Mouse (Mus musculus) midbrain, embryonic 14.5 days (tissue): ENCODE measurements at regions not wholly inside any gene's neighbourhood (a gene's known extent, or its start where the extent isn't known, plus 50 kb on each side); places are given as distances from the start of the nearest gene placed in this dataset.
"Not testable (repeated sequence)": the region's sequence is repeated elsewhere in the genome, so short reads cannot be mapped to it uniquely, and the experiment has no call there.

ENCODE experiments used
- ATAC-seq: fragments of 200-750 bp; cut with Nextera tagmentation; 2 replicates; pipeline ENCODE4 v1.8.0; 2017; ENCODE audit warnings: moderate number of reproducible peaks, moderate library complexity; ENCODE audit not compliant: low FRiP score, low TSS enrichment
- DNase-seq: peaks from one replicate; pipeline ENCODE4 v3.0.0-alpha.2; 2015
- H3K27ac ChIP-seq: fragments of 300-500 bp; sonication (generic); replicated peaks from 2 replicates; pipeline ENCODE4 v1.5.1; 2014; ENCODE audit warnings: mild to moderate bottlenecking, low read depth, low read length, moderate library complexity
- H3K27me3 ChIP-seq: fragments of 300-500 bp; sonication (generic); 2 replicates; pipeline ENCODE4 v1.6.1; 2014; ENCODE audit warnings: low read length, control low read depth, mixed read lengths; ENCODE audit not compliant: control insufficient read depth, insufficient read depth
- H3K36me3 ChIP-seq: fragments of 300-500 bp; sonication (generic); 2 replicates; pipeline ENCODE4 v1.6.1; 2014; ENCODE audit warnings: low read length, control low read depth; ENCODE audit not compliant: control insufficient read depth, insufficient read depth
- H3K4me1 ChIP-seq: fragments of 300-500 bp; sonication (generic); 2 replicates; pipeline ENCODE4 v1.6.1; 2014; ENCODE audit warnings: mild to moderate bottlenecking, antibody characterized with exemption, low read length, control low read depth; ENCODE audit not compliant: control insufficient read depth, insufficient read depth
- H3K4me2 ChIP-seq: fragments of 300-500 bp; sonication (generic); 2 replicates; pipeline ENCODE4 v1.6.1; 2014; ENCODE audit warnings: mild to moderate bottlenecking, low read length, moderate library complexity
- H3K4me3 ChIP-seq: fragments of 300-500 bp; sonication (generic); replicated peaks from 2 replicates; pipeline ENCODE4 v1.5.1; 2014; ENCODE audit warnings: low read depth, low read length
- H3K9ac ChIP-seq: fragments of 300-500 bp; sonication (generic); replicated peaks from 2 replicates; pipeline ENCODE4 v1.6.1; 2014; ENCODE audit warnings: mild to moderate bottlenecking, low read length, moderate library complexity
- H3K9me3 ChIP-seq: fragments of 300-500 bp; sonication (generic); 2 replicates; pipeline ENCODE4 v1.6.1; 2016; ENCODE audit warnings: low read length, control low read depth, mixed read lengths; ENCODE audit not compliant: control insufficient read depth
- WGBS: fragments of 180-500 bp; shearing (Covaris S2); extraction: QIAGEN DNeasy Blood & Tissue Kit; methylation state at CpG from one replicate; pipeline ENCODE4 v1.1.7; 2014; 5-methylcytosine and 5-hydroxymethylcytosine counted together

- Histone ChIP-seq H3K4me1 (no peaks in the 10 kb centered on the region), H3K4me3 (no peak overlapping the region), H3K36me3 (no peaks in the 10 kb centered on the region), H3K9ac (no peak overlapping the region), H3K9me3 (no peaks in the 10 kb centered on the region), H3K27ac (no peak overlapping the region), H3K4me2 (no peak overlapping the region), H3K27me3 (no peaks in the 10 kb centered on the region)
- ATAC-seq, result no peak
- 53% methylated on average over 1 of the region's 1 CpGs for WGBS
- peak; percentile 2 for DNase-seq
Observed at GRCm38 (mm10) chr10:48582006-48582405, 1206.6 kb downstream of the Grik2 start.

- 91% methylated on average over 1 of the region's 1 CpGs for WGBS
- no peaks in the 10 kb centered on the region for H3K27me3 ChIP-seq
- no peak overlapping the region for H3K4me3 ChIP-seq
- DNase-seq (no peak), ATAC-seq (no peak)
- H3K9me3 ChIP-seq, result no peaks in the 10 kb centered on the region
- H3K27ac ChIP-seq, result no peak overlapping the region
- H3K4me1 ChIP-seq, result no peaks in the 10 kb centered on the region
- no peak overlapping the region for H3K9ac ChIP-seq
- no peaks in the 10 kb centered on the region for H3K36me3 ChIP-seq
- H3K4me2 ChIP-seq, result no peak overlapping the region
Observed at GRCm38 (mm10) chr10:48581081-48581480, 1207.5 kb downstream of the Grik2 start.

GRCm38 (mm10) chr10:48572600-48572999 is 1216.0 kb downstream of the Grik2 start:
- WGBS, result 93% methylated on average over 2 of the region's 2 CpGs
- no peak overlapping the region for H3K9ac ChIP-seq
- no peak overlapping the region for H3K4me3 ChIP-seq
- H3K4me2 ChIP-seq, result no peak overlapping the region
- H3K27me3 ChIP-seq, result no peaks in the 10 kb centered on the region
- no peak overlapping the region for H3K27ac ChIP-seq
- no peaks in the 10 kb centered on the region for H3K9me3 ChIP-seq
- DNase-seq (no peak), ATAC-seq (no peak)
- H3K36me3 ChIP-seq, result no peaks in the 10 kb centered on the region
- H3K4me1 ChIP-seq, result no peaks in the 10 kb centered on the region

- ATAC-seq, H3K4me1 ChIP-seq, H3K4me2 ChIP-seq, H3K9me3 ChIP-seq, H3K27ac ChIP-seq, H3K36me3 ChIP-seq, H3K27me3 ChIP-seq, DNase-seq, H3K9ac ChIP-seq, H3K4me3 ChIP-seq: not testable (repeated sequence)
- 89% methylated on average over 2 of the region's 2 CpGs for WGBS
Observed at GRCm38 (mm10) chr10:48549791-48550190, 1238.8 kb downstream of the Grik2 start.

GRCm38 (mm10) chr10:48522258-48522657 is 1266.3 kb downstream of the Grik2 start:
- Histone ChIP-seq H3K9ac (no peak overlapping the region), H3K4me3 (no peak overlapping the region), H3K27me3 (no peaks in the 10 kb centered on the region), H3K36me3 (no peaks in the 10 kb centered on the region), H3K9me3 (no peaks in the 10 kb centered on the region), H3K4me2 (no peak overlapping the region), H3K27ac (no peak overlapping the region), H3K4me1 (no peaks in the 10 kb centered on the region)
- ATAC-seq (no peak), DNase-seq (no peak)
- WGBS, result 93% methylated on average over 1 of the region's 1 CpGs

DNA sequence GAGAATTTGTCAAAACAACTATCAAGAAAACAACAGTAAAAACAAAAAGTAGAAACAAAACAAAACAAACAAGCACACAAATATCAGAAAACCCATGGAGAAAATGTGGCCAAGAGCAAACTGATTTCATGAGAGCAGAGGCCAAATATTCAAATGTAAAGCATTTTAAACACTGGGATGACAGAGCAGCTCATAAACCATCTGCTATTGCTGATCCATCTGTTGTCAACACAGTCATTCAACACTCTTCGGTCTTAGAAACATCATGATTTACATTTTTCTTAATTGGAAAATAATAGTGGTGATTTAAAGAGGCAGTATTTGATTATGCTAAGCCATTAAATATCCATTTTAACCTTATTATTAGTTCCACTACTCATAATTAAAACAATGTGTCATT is 1315.6 kb downstream of the Grik2 start:
- no peaks in the 10 kb centered on the region for H3K36me3 ChIP-seq
- H3K9me3 ChIP-seq, result no peaks in the 10 kb centered on the region
- no peaks in the 10 kb centered on the region for H3K4me1 ChIP-seq
- no peak overlapping the region for H3K4me3 ChIP-seq
- DNase-seq, result no peak
- WGBS, result 62% methylated on average over 1 of the region's 1 CpGs
- no peak overlapping the region for H3K27ac ChIP-seq
- no peak for ATAC-seq
- no peak overlapping the region for H3K4me2 ChIP-seq
- H3K27me3 ChIP-seq, result no peaks in the 10 kb centered on the region
- no peak overlapping the region for H3K9ac ChIP-seq

GRCm38 (mm10) chr10:48443739-48444342 is 1344.7 kb downstream of the Grik2 start:
- H3K36me3 ChIP-seq, result no peaks in the 10 kb centered on the region
- H3K4me2 ChIP-seq, result no peak overlapping the region
- H3K9me3 ChIP-seq, result no peaks in the 10 kb centered on the region
- WGBS, result 68% methylated on average over 1 of the region's 1 CpGs
- no peaks in the 10 kb centered on the region for H3K4me1 ChIP-seq
- H3K4me3 ChIP-seq, result no peak overlapping the region
- no peaks in the 10 kb centered on the region for H3K27me3 ChIP-seq
- peak; percentile 32 for DNase-seq
- no peak overlapping the region for H3K9ac ChIP-seq
- ATAC-seq, result 0 out of 2 replicates have a peak, but pooled peaks have one; percentile 48
- H3K27ac ChIP-seq, result no peak overlapping the region

- DNase-seq (no peak), ATAC-seq (no peak)
- H3K9me3 ChIP-seq, result no peaks in the 10 kb centered on the region
- no peak overlapping the region for H3K27ac ChIP-seq
- H3K4me1 ChIP-seq, result no peaks in the 10 kb centered on the region
- H3K27me3 ChIP-seq, result no peaks in the 10 kb centered on the region
- H3K36me3 ChIP-seq, result no peaks in the 10 kb centered on the region
- H3K4me2 ChIP-seq, result no peak overlapping the region
- no peak overlapping the region for H3K4me3 ChIP-seq
- H3K9ac ChIP-seq, result no peak overlapping the region
Observed at GRCm38 (mm10) chr10:48433287-48433686, 1355.3 kb downstream of the Grik2 start.

DNA sequence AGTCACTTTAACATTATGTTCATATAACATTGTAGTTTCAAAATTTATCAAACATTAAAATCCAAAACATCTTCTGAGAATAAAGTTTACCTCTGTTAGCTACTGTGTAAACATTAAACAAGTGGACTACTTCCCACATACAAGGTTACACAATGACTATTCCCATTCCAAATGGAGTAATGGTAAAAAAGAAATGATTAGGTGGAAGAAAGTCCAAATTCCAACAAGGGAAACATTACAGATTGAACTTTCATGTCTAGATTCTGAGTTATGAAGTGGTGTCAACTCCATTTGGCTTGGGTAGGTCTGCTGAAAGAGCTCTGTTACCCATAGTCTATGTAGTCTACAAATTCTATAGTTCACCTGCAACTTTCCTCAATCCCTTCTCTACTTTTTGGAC is 1363.1 kb downstream of the Grik2 start:
- Histone ChIP-seq H3K4me2 (no peak overlapping the region), H3K36me3 (no peaks in the 10 kb centered on the region), H3K4me1 (no peaks in the 10 kb centered on the region), H3K4me3 (no peak overlapping the region), H3K27me3 (no peaks in the 10 kb centered on the region), H3K27ac (no peak overlapping the region), H3K9me3 (no peaks in the 10 kb centered on the region; the same call in 1 of the 2 replicates), H3K9ac (no peak overlapping the region)
- DNase-seq (no peak), ATAC-seq (no peak)
